Mouse (Mus musculus) hindbrain, embryonic 10.5 days (tissue): ENCODE results near the gene 1110004F10Rik. TPM values are rescaled to one million over a fixed set of nuclear protein-coding genes. Genes with fewer than 3 reads are reported as not detected.

Experiments used
- DNase-seq: peaks from one replicate; pipeline ENCODE4 v3.0.0-alpha.2; 2017; ENCODE audit warnings: low spot score
- H3K27ac ChIP-seq: fragments of 300-500 bp; sonication (generic); 2 replicates; pipeline ENCODE4 v1.5.1; 2016; ENCODE audit warnings: mild to moderate bottlenecking, moderate library complexity
- H3K27me3 ChIP-seq: fragments of 300-500 bp; sonication (generic); 2 replicates; pipeline ENCODE4 v1.6.1; 2016; ENCODE audit warnings: mild to moderate bottlenecking; ENCODE audit not compliant: poor library complexity, insufficient read depth, severe bottlenecking
- H3K36me3 ChIP-seq: fragments of 300-500 bp; sonication (generic); 2 replicates; pipeline ENCODE4 v1.6.1; 2016; ENCODE audit warnings: mild to moderate bottlenecking, moderate library complexity
- H3K4me1 ChIP-seq: fragments of 300-500 bp; sonication (generic); replicated peaks from 2 replicates; pipeline ENCODE4 v1.6.1; 2016; ENCODE audit warnings: mild to moderate bottlenecking
- H3K4me3 ChIP-seq: fragments of 300-500 bp; sonication (generic); 2 replicates; pipeline ENCODE4 v1.5.1; 2016; ENCODE audit warnings: mild to moderate bottlenecking, moderate library complexity
- H3K9me3 ChIP-seq: fragments of 300-500 bp; sonication (generic); 2 replicates; pipeline ENCODE4 v1.6.1; 2016; ENCODE audit warnings: mild to moderate bottlenecking, moderate library complexity
- WGBS: fragments of 180-500 bp; shearing (Covaris S2); methylation state at CpG from one replicate; pipeline ENCODE4 v1.1.7; 2016; 5-methylcytosine and 5-hydroxymethylcytosine counted together
- polyA plus RNA-seq: library from polyadenylated mRNA; unstranded; fragments of >200 nt; fragmentation: Nextera tagmentation; extraction: Ambion mirVana; gene quantifications from 2 replicates; pipeline ENCODE4 v1.2.1, GENCODE M21; 2016

Gene 1110004F10Rik
- polyA plus RNA-seq, 1 experiment from 2014 or later = 326 TPM

GRCm38 (mm10) chr7:116131390-116131789 is 92.2 kb downstream of the 1110004F10Rik start:
- WGBS = 30% methylated on average over 4 of the region's 4 CpGs
- Histone ChIP-seq H3K4me1 (peaks cover 6% of the 10 kb centered on the region), H3K9me3 (no peaks in the 10 kb centered on the region), H3K4me3 (no peak overlapping the region), H3K27ac (peak overlapping the region; percentile 47), H3K27me3 (no peaks in the 10 kb centered on the region), H3K36me3 (peaks cover 63% of the 10 kb centered on the region)
- peak; percentile 27 for DNase-seq

GRCm38 (mm10) chr7:116132078-116132477 is 92.9 kb downstream of the 1110004F10Rik start:
- Histone ChIP-seq H3K4me3 (no peak overlapping the region), H3K4me1 (peaks cover 6% of the 10 kb centered on the region), H3K36me3 (peaks cover 63% of the 10 kb centered on the region), H3K9me3 (no peaks in the 10 kb centered on the region), H3K27ac (peak overlapping the region; percentile 47), H3K27me3 (no peaks in the 10 kb centered on the region)
- DNase-seq = peak; percentile 79
- 5% methylated on average over 5 of the region's 5 CpGs for WGBS

GRCm38 (mm10) chr7:116134413-116135292 is 95.5 kb downstream of the 1110004F10Rik start:
- no peak for DNase-seq
- H3K9me3 ChIP-seq = no peaks in the 10 kb centered on the region
- H3K36me3 ChIP-seq = peaks cover 50% of the 10 kb centered on the region
- 83% methylated on average over 31 of the region's 31 CpGs for WGBS
- H3K4me3 ChIP-seq = no peak overlapping the region
- no peaks in the 10 kb centered on the region for H3K27me3 ChIP-seq
- H3K27ac ChIP-seq = no peak overlapping the region
- H3K4me1 ChIP-seq = peaks cover 6% of the 10 kb centered on the region

GRCm38 (mm10) chr7:116137149-116137548 is 98.0 kb downstream of the 1110004F10Rik start:
- H3K4me3 ChIP-seq = no peak overlapping the region
- no peaks in the 10 kb centered on the region for H3K27me3 ChIP-seq
- no peaks in the 10 kb centered on the region; the same call in 1 of the 2 replicates for H3K4me1 ChIP-seq
- H3K27ac ChIP-seq = no peak overlapping the region
- DNase-seq = no peak
- 88% methylated on average over 12 of the region's 12 CpGs for WGBS
- no peaks in the 10 kb centered on the region for H3K9me3 ChIP-seq
- H3K36me3 ChIP-seq = peaks cover 60% of the 10 kb centered on the region

GRCm38 (mm10) chr7:116137671-116138070 is 98.5 kb downstream of the 1110004F10Rik start:
- no peak overlapping the region for H3K27ac ChIP-seq
- no peaks in the 10 kb centered on the region for H3K4me1 ChIP-seq
- no peaks in the 10 kb centered on the region for H3K9me3 ChIP-seq
- no peak overlapping the region for H3K4me3 ChIP-seq
- 81% methylated on average over 3 of the region's 3 CpGs for WGBS
- DNase-seq = no peak
- peaks cover 62% of the 10 kb centered on the region for H3K36me3 ChIP-seq
- H3K27me3 ChIP-seq = no peaks in the 10 kb centered on the region

- Histone ChIP-seq H3K27ac (no peak overlapping the region), H3K36me3 (peaks cover 55% of the 10 kb centered on the region), H3K4me3 (no peak overlapping the region), H3K9me3 (no peaks in the 10 kb centered on the region), H3K4me1 (peaks cover 6% of the 10 kb centered on the region; the same call in 1 of the 2 replicates), H3K27me3 (no peaks in the 10 kb centered on the region)
- DNase-seq = no peak
- WGBS = 97% methylated on average over 6 of the region's 6 CpGs
Observed at GRCm38 (mm10) chr7:116145030-116145429, 105.8 kb downstream of the 1110004F10Rik start.

- 97% methylated on average over 2 of the region's 2 CpGs for WGBS
- no peaks in the 10 kb centered on the region for H3K9me3 ChIP-seq
- no peak for DNase-seq
- no peaks in the 10 kb centered on the region for H3K27me3 ChIP-seq
- peaks cover 52% of the 10 kb centered on the region for H3K36me3 ChIP-seq
- no peak overlapping the region for H3K4me3 ChIP-seq
- H3K27ac ChIP-seq = no peak overlapping the region
- peaks cover 6% of the 10 kb centered on the region for H3K4me1 ChIP-seq
Observed at GRCm38 (mm10) chr7:116147114-116147513, 107.9 kb downstream of the 1110004F10Rik start.

GRCm38 (mm10) chr7:116149568-116149967 is 110.4 kb downstream of the 1110004F10Rik start:
- Histone ChIP-seq H3K9me3 (no peaks in the 10 kb centered on the region), H3K36me3 (peaks cover 54% of the 10 kb centered on the region), H3K27ac (no peak overlapping the region), H3K27me3 (no peaks in the 10 kb centered on the region), H3K4me3 (no peak overlapping the region), H3K4me1 (peaks cover 6% of the 10 kb centered on the region)
- no peak for DNase-seq
- 76% methylated on average over 4 of the region's 4 CpGs for WGBS

- DNase-seq = no peak
- H3K27me3 ChIP-seq = no peaks in the 10 kb centered on the region
- peaks cover 7% of the 10 kb centered on the region for H3K4me1 ChIP-seq
- H3K4me3 ChIP-seq = no peak overlapping the region
- 79% methylated on average over 2 of the region's 2 CpGs for WGBS
- H3K27ac ChIP-seq = no peak overlapping the region
- no peaks in the 10 kb centered on the region for H3K9me3 ChIP-seq
- H3K36me3 ChIP-seq = peaks cover 73% of the 10 kb centered on the region
Observed at GRCm38 (mm10) chr7:116153781-116154368, 114.7 kb downstream of the 1110004F10Rik start.

Other genes with a start within 250 kb of the 1110004F10Rik start
- gene Sox6, start 601 bp upstream of the 1110004F10Rik start, polyA plus RNA-seq = 20.3 and 22.5 TPM in 2 replicates
- 0.71 and 0.90 TPM in 2 replicates for gene Gm4353, start 45.2 kb downstream of the 1110004F10Rik start, polyA plus RNA-seq